Comparison of ENCODE assay signal across 21 mouse cellular contexts in genomic region chrX:57982351-57982750, GRCm38 (mm10). TPM values are rescaled to one million over a fixed set of nuclear protein-coding genes. Genes with fewer than 3 reads are reported as not detected.
"Had no signal": no experiment of that assay in that cellular context is flagged by ENCODE, and none has a peak within 500 bp of the region (broad histone marks: within the 10 kb centered on the region; RNA-seq: fewer than 3 reads in every experiment).

No protein-coding gene starts in this region.

- ATAC-seq: forebrain, embryonic 13.5 days; forebrain, embryonic 14.5 days; forebrain, embryonic 15.5 days; forebrain, embryonic 16.5 days; forebrain, postnatal 0 days had no signal

- DNase-seq: cerebellum, adult 9-11 months; embryo, embryonic 11 days; forebrain, postnatal 0 days; gastrocnemius, adult 2 months; gastrocnemius, postnatal 10 days; gastrocnemius, postnatal 14 days; gastrocnemius, postnatal 25 days; gastrocnemius, postnatal 36 days; heart, adult 11 months; heart, adult 18-20 months; heart, adult 2 months had no signal

RNA-seq across cellular contexts. Expression of gene Zic3, which starts 40.1 kb away (rescaled TPM):
- total RNA-seq: common myeloid progenitor, adult 5-6 weeks; gastrocnemius, adult 18-20 months; gastrocnemius, adult 2 months; gastrocnemius, adult 8-10 months; gastrocnemius, postnatal 10 days; gastrocnemius, postnatal 14 days; gastrocnemius, postnatal 25 days; gastrocnemius, postnatal 36 days; gastrocnemius, postnatal 4 days; granulocyte monocyte progenitor cell, adult 5-6 weeks; heart, adult 18-20 months; heart, adult 2 months; heart, adult 8-10 months had no signal
